Mouse (Mus musculus): Measurements from ENCODE around the gene Gm2696. TPM values are rescaled to one million over a fixed set of nuclear protein-coding genes. Genes with fewer than 3 reads are reported as not detected.
"Not testable (repeated sequence)": the region's sequence is repeated elsewhere in the genome, so short reads cannot be mapped to it uniquely, and the experiment has no call there.

Gene Gm2696
- polyA plus RNA-seq, 1 experiment from 2014 or later, result not detected

- no peaks in the 10 kb centered on the region for H3K9me3 ChIP-seq (replicated peaks; ENCODE audit: control insufficient read depth, low read length)
- no peaks in the 10 kb centered on the region for H3K36me3 ChIP-seq (ENCODE audit: control insufficient read depth, insufficient read depth, low read length)
- H3K27ac ChIP-seq (ENCODE audit: low read length), result no peak within 1 kb of the TSS
- 66% methylated on average over 2 of the region's 2 CpGs for WGBS
- no peak within 1 kb of the TSS for H3K4me2 ChIP-seq (ENCODE audit: low read depth, low read length)
- H3K27me3 ChIP-seq (ENCODE audit: control insufficient read depth, insufficient read depth, low read length), result no peaks in the 10 kb centered on the region
- no peak within 1 kb of the TSS for H3K4me3 ChIP-seq (replicated peaks; ENCODE audit: low read length)
- H3K9ac ChIP-seq (ENCODE audit: low read length), result no peak within 1 kb of the TSS
- no peak for ATAC-seq (ENCODE audit: insufficient read depth, low FRiP score)
- H3K4me1 ChIP-seq (ENCODE audit: control insufficient read depth, insufficient read depth, low read length), result no peaks in the 10 kb centered on the region
These were observed 19.5 kb upstream of the Gm2696 start, which contains the start of gene Gm9639 for GRCm38 (mm10) chr10:77794976-77795375. Gene Gm9639, minus strand, starts transcription at chr10:77795076.

- Histone ChIP-seq H3K4me3 (replicated peaks; ENCODE audit: low read length) (no peak overlapping the region), H3K4me2 (ENCODE audit: low read depth, low read length) (no peak overlapping the region), H3K9me3 (replicated peaks; ENCODE audit: control insufficient read depth, low read length) (no peaks in the 10 kb centered on the region), H3K4me1 (ENCODE audit: control insufficient read depth, insufficient read depth, low read length) (no peaks in the 10 kb centered on the region), H3K36me3 (ENCODE audit: control insufficient read depth, insufficient read depth, low read length) (no peaks in the 10 kb centered on the region), H3K27me3 (ENCODE audit: control insufficient read depth, insufficient read depth, low read length) (no peaks in the 10 kb centered on the region), H3K9ac (ENCODE audit: low read length) (no peak overlapping the region), H3K27ac (ENCODE audit: low read length) (no peak overlapping the region)
- 15% methylated on average over 3 of the region's 3 CpGs for WGBS
- ATAC-seq (ENCODE audit: insufficient read depth, low FRiP score), result no peak
These were observed 16.8 kb upstream of the Gm2696 start for GRCm38 (mm10) chr10:77797677-77798076.

- H3K9me3 ChIP-seq (replicated peaks; ENCODE audit: control insufficient read depth, low read length); H3K4me1 ChIP-seq (ENCODE audit: control insufficient read depth, insufficient read depth, low read length); H3K27ac ChIP-seq (ENCODE audit: low read length); H3K36me3 ChIP-seq (ENCODE audit: control insufficient read depth, insufficient read depth, low read length); ATAC-seq (ENCODE audit: insufficient read depth, low FRiP score); H3K27me3 ChIP-seq (ENCODE audit: control insufficient read depth, insufficient read depth, low read length); H3K9ac ChIP-seq (ENCODE audit: low read length); H3K4me2 ChIP-seq (ENCODE audit: low read depth, low read length); H3K4me3 ChIP-seq (replicated peaks; ENCODE audit: low read length): not testable (repeated sequence)
- 38% methylated on average over 3 of the region's 3 CpGs for WGBS
These were observed 16.1 kb upstream of the Gm2696 start for GRCm38 (mm10) chr10:77798164-77798920.

GRCm38 (mm10) chr10:77798921-77799508, 15.5 kb upstream of the Gm2696 start, which contains the start of gene Gm19668:
Gene Gm19668, minus strand, starts transcription at chr10:77799133.
- no peak for ATAC-seq (ENCODE audit: insufficient read depth, low FRiP score)
- no peak within 1 kb of the TSS for H3K4me2 ChIP-seq (ENCODE audit: low read depth, low read length)

GRCm38 (mm10) chr10:77804095-77804494, 10.4 kb upstream of the Gm2696 start:
- Histone ChIP-seq H3K9ac (ENCODE audit: low read length) (no peak overlapping the region), H3K4me1 (ENCODE audit: control insufficient read depth, insufficient read depth, low read length) (no peaks in the 10 kb centered on the region), H3K27ac (ENCODE audit: low read length) (no peak overlapping the region), H3K36me3 (ENCODE audit: control insufficient read depth, insufficient read depth, low read length) (no peaks in the 10 kb centered on the region), H3K27me3 (ENCODE audit: control insufficient read depth, insufficient read depth, low read length) (no peaks in the 10 kb centered on the region), H3K4me3 (replicated peaks; ENCODE audit: low read length) (no peak overlapping the region), H3K4me2 (ENCODE audit: low read depth, low read length) (no peak overlapping the region), H3K9me3 (replicated peaks; ENCODE audit: control insufficient read depth, low read length) (no peaks in the 10 kb centered on the region)
- no peak for ATAC-seq (ENCODE audit: insufficient read depth, low FRiP score)
- WGBS, result 42% methylated on average over 3 of the region's 3 CpGs

More at GRCm38 (mm10) chr10:77798921-77799508, 15.5 kb upstream of the Gm2696 start, which contains the start of gene Gm19668:
- WGBS, result 62% methylated on average over 8 of the region's 8 CpGs
- no peaks in the 10 kb centered on the region for H3K36me3 ChIP-seq (ENCODE audit: control insufficient read depth, insufficient read depth, low read length)
- H3K9me3 ChIP-seq (replicated peaks; ENCODE audit: control insufficient read depth, low read length), result no peaks in the 10 kb centered on the region
- no peak within 1 kb of the TSS for H3K9ac ChIP-seq (ENCODE audit: low read length)
- no peaks in the 10 kb centered on the region for H3K27me3 ChIP-seq (ENCODE audit: control insufficient read depth, insufficient read depth, low read length)
- H3K4me3 ChIP-seq (replicated peaks; ENCODE audit: low read length), result no peak within 1 kb of the TSS
- no peak within 1 kb of the TSS for H3K27ac ChIP-seq (ENCODE audit: low read length)
- H3K4me1 ChIP-seq (ENCODE audit: control insufficient read depth, insufficient read depth, low read length), result no peaks in the 10 kb centered on the region

- Histone ChIP-seq H3K4me3 (replicated peaks; ENCODE audit: low read length) (no peak within 1 kb of the TSS), H3K27me3 (ENCODE audit: control insufficient read depth, insufficient read depth, low read length) (no peaks in the 10 kb centered on the region), H3K4me2 (ENCODE audit: low read depth, low read length) (no peak within 1 kb of the TSS), H3K4me1 (ENCODE audit: control insufficient read depth, insufficient read depth, low read length) (no peaks in the 10 kb centered on the region), H3K9me3 (replicated peaks; ENCODE audit: control insufficient read depth, low read length) (no peaks in the 10 kb centered on the region), H3K9ac (ENCODE audit: low read length) (no peak within 1 kb of the TSS), H3K36me3 (ENCODE audit: control insufficient read depth, insufficient read depth, low read length) (no peaks in the 10 kb centered on the region), H3K27ac (ENCODE audit: low read length) (no peak within 1 kb of the TSS)
- no peak for ATAC-seq (ENCODE audit: insufficient read depth, low FRiP score)
- WGBS, result 60% methylated on average over 5 of the region's 5 CpGs
These were observed 2.7 kb upstream of the Gm2696 start, which contains the start of gene Gm9507 for GRCm38 (mm10) chr10:77811743-77812142. Gene Gm9507, minus strand, starts transcription at chr10:77811843.

- no peak for ATAC-seq (ENCODE audit: insufficient read depth, low FRiP score)
- no peaks in the 10 kb centered on the region for H3K36me3 ChIP-seq (ENCODE audit: control insufficient read depth, insufficient read depth, low read length)
- no peak overlapping the region for H3K4me3 ChIP-seq (replicated peaks; ENCODE audit: low read length)
- H3K9ac ChIP-seq (ENCODE audit: low read length), result no peak overlapping the region
- no peaks in the 10 kb centered on the region for H3K4me1 ChIP-seq (ENCODE audit: control insufficient read depth, insufficient read depth, low read length)
- WGBS, result 27% methylated on average over 5 of the region's 5 CpGs
- no peak overlapping the region for H3K4me2 ChIP-seq (ENCODE audit: low read depth, low read length)
- H3K9me3 ChIP-seq (replicated peaks; ENCODE audit: control insufficient read depth, low read length), result no peaks in the 10 kb centered on the region
- H3K27ac ChIP-seq (ENCODE audit: low read length), result no peak overlapping the region
- no peaks in the 10 kb centered on the region for H3K27me3 ChIP-seq (ENCODE audit: control insufficient read depth, insufficient read depth, low read length)
These were observed 1.0 kb downstream of the Gm2696 start for GRCm38 (mm10) chr10:77815514-77815913.

- ATAC-seq (ENCODE audit: insufficient read depth, low FRiP score), result peak; percentile 44
- 93% methylated on average over 4 of the region's 4 CpGs for WGBS
- no peak overlapping the region for H3K9ac ChIP-seq (ENCODE audit: low read length)
- H3K4me2 ChIP-seq (ENCODE audit: low read depth, low read length), result no peak overlapping the region
- no peaks in the 10 kb centered on the region for H3K4me1 ChIP-seq (ENCODE audit: control insufficient read depth, insufficient read depth, low read length)
- no peaks in the 10 kb centered on the region for H3K27me3 ChIP-seq (ENCODE audit: control insufficient read depth, insufficient read depth, low read length)
- no peaks in the 10 kb centered on the region for H3K36me3 ChIP-seq (ENCODE audit: control insufficient read depth, insufficient read depth, low read length)
- no peaks in the 10 kb centered on the region for H3K9me3 ChIP-seq (replicated peaks; ENCODE audit: control insufficient read depth, low read length)
- H3K4me3 ChIP-seq (replicated peaks; ENCODE audit: low read length), result no peak overlapping the region
- H3K27ac ChIP-seq (ENCODE audit: low read length), result no peak overlapping the region
These were observed 4.0 kb downstream of the Gm2696 start for GRCm38 (mm10) chr10:77818523-77818922.

GRCm38 (mm10) chr10:77819203-77819602, 4.7 kb downstream of the Gm2696 start:
- no peak for ATAC-seq (ENCODE audit: insufficient read depth, low FRiP score)
- Histone ChIP-seq H3K27ac (ENCODE audit: low read length) (no peak overlapping the region), H3K4me3 (replicated peaks; ENCODE audit: low read length) (no peak overlapping the region), H3K27me3 (ENCODE audit: control insufficient read depth, insufficient read depth, low read length) (no peaks in the 10 kb centered on the region), H3K4me2 (ENCODE audit: low read depth, low read length) (no peak overlapping the region), H3K4me1 (ENCODE audit: control insufficient read depth, insufficient read depth, low read length) (no peaks in the 10 kb centered on the region), H3K36me3 (ENCODE audit: control insufficient read depth, insufficient read depth, low read length) (no peaks in the 10 kb centered on the region), H3K9ac (ENCODE audit: low read length) (no peak overlapping the region), H3K9me3 (replicated peaks; ENCODE audit: control insufficient read depth, low read length) (peaks cover 3% of the 10 kb centered on the region; the same call in 1 of the 2 replicates)
- 37% methylated on average over 4 of the region's 4 CpGs for WGBS
